Mouse (Mus musculus): ENCODE data around the gene Lmntd1. TPM values are rescaled to one million over a fixed set of nuclear protein-coding genes. Genes with fewer than 3 reads are reported as not detected.
A peak's percentile ranks its signal among the peaks of the same experiment; 100 is the strongest.

Gene Lmntd1
- polyA plus RNA-seq, 1 experiment: not detected

- no peak overlapping the region for H3K4me3 ChIP-seq (ENCODE audit: insufficient read depth, low read length)
- TF ChIP-seq CTCF (IDR thresholded peaks at IDR 0.05; ENCODE audit: low read depth, low read length) (no peak), POLR2A (IDR thresholded peaks at IDR 0.05; ENCODE audit: borderline replicate concordance, low read depth, low read length) (no peak)
Measured at GRCm38 (mm10) chr6:145431747-145432146, 182.4 kb downstream of the Lmntd1 start.

GRCm38 (mm10) chr6:145427411-145427810 lies 186.7 kb downstream of the Lmntd1 start:
- Histone ChIP-seq H3K27ac (ENCODE audit: insufficient read depth, low read depth, low read length) (no peak overlapping the region), H3K4me3 (ENCODE audit: insufficient read depth, low read length) (no peak overlapping the region), H3K4me1 (ENCODE audit: control insufficient read depth, insufficient read depth, low read length) (no peaks in the 10 kb centered on the region)
- TF ChIP-seq POLR2A (IDR thresholded peaks at IDR 0.05; ENCODE audit: borderline replicate concordance, low read depth, low read length) (no peak), CTCF (IDR thresholded peaks at IDR 0.05; ENCODE audit: low read depth, low read length) (no peak)

More at GRCm38 (mm10) chr6:145431747-145432146, 182.4 kb downstream of the Lmntd1 start:
- no peak overlapping the region for H3K27ac ChIP-seq (ENCODE audit: insufficient read depth, low read depth, low read length)
- H3K4me1 ChIP-seq (ENCODE audit: control insufficient read depth, insufficient read depth, low read length): no peaks in the 10 kb centered on the region

GRCm38 (mm10) chr6:145426501-145426900 lies 187.6 kb downstream of the Lmntd1 start:
- TF ChIP-seq POLR2A (IDR thresholded peaks at IDR 0.05; ENCODE audit: borderline replicate concordance, low read depth, low read length) (no peak), CTCF (IDR thresholded peaks at IDR 0.05; ENCODE audit: low read depth, low read length) (no peak)

GRCm38 (mm10) chr6:145424156-145424555 lies 190.0 kb downstream of the Lmntd1 start:
- Histone ChIP-seq H3K27ac (ENCODE audit: insufficient read depth, low read depth, low read length) (no peak overlapping the region), H3K4me1 (ENCODE audit: control insufficient read depth, insufficient read depth, low read length) (no peaks in the 10 kb centered on the region), H3K4me3 (ENCODE audit: insufficient read depth, low read length) (no peak overlapping the region)
- TF ChIP-seq POLR2A (IDR thresholded peaks at IDR 0.05; ENCODE audit: borderline replicate concordance, low read depth, low read length): no peak

More at GRCm38 (mm10) chr6:145426501-145426900, 187.6 kb downstream of the Lmntd1 start:
- Histone ChIP-seq H3K4me3 (ENCODE audit: insufficient read depth, low read length) (no peak overlapping the region), H3K4me1 (ENCODE audit: control insufficient read depth, insufficient read depth, low read length) (no peaks in the 10 kb centered on the region), H3K27ac (ENCODE audit: insufficient read depth, low read depth, low read length) (no peak overlapping the region)

- TF ChIP-seq CTCF (IDR thresholded peaks at IDR 0.05; ENCODE audit: low read depth, low read length) (no peak), POLR2A (IDR thresholded peaks at IDR 0.05; ENCODE audit: borderline replicate concordance, low read depth, low read length) (no peak)
- Histone ChIP-seq H3K4me1 (ENCODE audit: control insufficient read depth, insufficient read depth, low read length) (no peaks in the 10 kb centered on the region), H3K27ac (ENCODE audit: insufficient read depth, low read depth, low read length) (no peak overlapping the region), H3K4me3 (ENCODE audit: insufficient read depth, low read length) (no peak overlapping the region)
Measured at GRCm38 (mm10) chr6:145423484-145423883, 190.6 kb downstream of the Lmntd1 start.

GRCm38 (mm10) chr6:145421666-145422065 lies 192.5 kb downstream of the Lmntd1 start:
- Histone ChIP-seq H3K27ac (ENCODE audit: insufficient read depth, low read depth, low read length) (no peak overlapping the region), H3K4me1 (ENCODE audit: control insufficient read depth, insufficient read depth, low read length) (no peaks in the 10 kb centered on the region), H3K4me3 (ENCODE audit: insufficient read depth, low read length) (no peak overlapping the region)
- TF ChIP-seq POLR2A (IDR thresholded peaks at IDR 0.05; ENCODE audit: borderline replicate concordance, low read depth, low read length): no peak
- no peak for TF ChIP-seq CTCF (IDR thresholded peaks at IDR 0.05; ENCODE audit: low read depth, low read length)

- TF ChIP-seq CTCF (IDR thresholded peaks at IDR 0.05; ENCODE audit: low read depth, low read length) (0 out of 2 replicates have a peak, but pooled peaks have one; percentile 12), POLR2A (IDR thresholded peaks at IDR 0.05; ENCODE audit: borderline replicate concordance, low read depth, low read length) (no peak)
- no peak overlapping the region for H3K4me3 ChIP-seq (ENCODE audit: insufficient read depth, low read length)
- H3K4me1 ChIP-seq (ENCODE audit: control insufficient read depth, insufficient read depth, low read length): no peaks in the 10 kb centered on the region
- H3K27ac ChIP-seq (ENCODE audit: insufficient read depth, low read depth, low read length): no peak overlapping the region
Measured at GRCm38 (mm10) chr6:145420407-145420806, 193.7 kb downstream of the Lmntd1 start.

GRCm38 (mm10) chr6:145418856-145419255 lies 195.3 kb downstream of the Lmntd1 start:
- TF ChIP-seq POLR2A (IDR thresholded peaks at IDR 0.05; ENCODE audit: borderline replicate concordance, low read depth, low read length) (no peak), CTCF (IDR thresholded peaks at IDR 0.05; ENCODE audit: low read depth, low read length) (no peak)
- H3K4me1 ChIP-seq (ENCODE audit: control insufficient read depth, insufficient read depth, low read length): no peaks in the 10 kb centered on the region

GRCm38 (mm10) chr6:145417720-145418440 lies 196.2 kb downstream of the Lmntd1 start:
- no peak overlapping the region for H3K4me3 ChIP-seq (ENCODE audit: insufficient read depth, low read length)
- no peak overlapping the region for H3K27ac ChIP-seq (ENCODE audit: insufficient read depth, low read depth, low read length)
- H3K4me1 ChIP-seq (ENCODE audit: control insufficient read depth, insufficient read depth, low read length): no peaks in the 10 kb centered on the region
- TF ChIP-seq POLR2A (IDR thresholded peaks at IDR 0.05; ENCODE audit: borderline replicate concordance, low read depth, low read length) (no peak), CTCF (IDR thresholded peaks at IDR 0.05; ENCODE audit: low read depth, low read length) (no peak)

More at GRCm38 (mm10) chr6:145418856-145419255, 195.3 kb downstream of the Lmntd1 start:
- Histone ChIP-seq H3K27ac (ENCODE audit: insufficient read depth, low read depth, low read length) (no peak overlapping the region), H3K4me3 (ENCODE audit: insufficient read depth, low read length) (no peak overlapping the region)

- Histone ChIP-seq H3K27ac (ENCODE audit: insufficient read depth, low read depth, low read length) (no peak overlapping the region), H3K4me3 (ENCODE audit: insufficient read depth, low read length) (no peak overlapping the region), H3K4me1 (ENCODE audit: control insufficient read depth, insufficient read depth, low read length) (no peaks in the 10 kb centered on the region)
- TF ChIP-seq POLR2A (IDR thresholded peaks at IDR 0.05; ENCODE audit: borderline replicate concordance, low read depth, low read length): no peak
- TF ChIP-seq CTCF (IDR thresholded peaks at IDR 0.05; ENCODE audit: low read depth, low read length): peak; percentile 71
Measured at GRCm38 (mm10) chr6:145417014-145417719, 197.0 kb downstream of the Lmntd1 start.
